Mouse (Mus musculus) MEL (cell line): ENCODE data around the gene Abca5. TPM values are rescaled to one million over a fixed set of nuclear protein-coding genes. Genes with fewer than 3 reads are reported as not detected.

Experiments used
- DNase-seq: peaks from one replicate; pipeline ENCODE4 v3.0.0; 2011; ENCODE audit warnings: low read depth, low spot score
- H3K27ac ChIP-seq: 2 replicates; pipeline ENCODE4 v1.5.1; 2012; ENCODE audit warnings: low read depth, mild to moderate bottlenecking, control low read depth, low read length, moderate library complexity; ENCODE audit not compliant: control insufficient read depth
- H3K27me3 ChIP-seq, 2 experiments: fragments of 150-350 bp in 1 of 2; sonication (generic) in 1 of 2; 2 replicates each; pipeline ENCODE4 v1.6.1; 2012; ENCODE audit warnings: low read length in 2 of 2, mild to moderate bottlenecking in 2 of 2, improper control_type of control experiment in 1 of 2, moderate library complexity in 1 of 2; ENCODE audit not compliant: insufficient read depth in 2 of 2, control insufficient read depth in 1 of 2
- H3K36me3 ChIP-seq, 2 experiments: 2 replicates each; pipeline ENCODE4 v1.6.1; 2012 to 2014; ENCODE audit warnings: low read length in 2 of 2, improper control_type of control experiment in 1 of 2, inconsistent platforms in 1 of 2, mild to moderate bottlenecking in 1 of 2; ENCODE audit not compliant: insufficient read depth in 2 of 2, control insufficient read depth in 1 of 2
- H3K4me1 ChIP-seq, 2 experiments: fragments of 150-350 bp in 1 of 2; sonication (generic) in 1 of 2; 2 replicates each; pipeline ENCODE4 v1.6.1; 2012; ENCODE audit warnings: low read length in 2 of 2, improper control_type of control experiment in 1 of 2, mild to moderate bottlenecking in 1 of 2; ENCODE audit not compliant: insufficient read depth in 2 of 2, control insufficient read depth in 1 of 2
- H3K4me3 ChIP-seq, 2 experiments: fragments of 150-350 bp in 1 of 2; sonication (generic) in 1 of 2; 2 replicates each; pipeline ENCODE4 v1.5.1; 2012; ENCODE audit warnings: low read depth in 2 of 2, low read length in 2 of 2, mild to moderate bottlenecking in 2 of 2, moderate library complexity in 2 of 2, control low read depth in 1 of 2, improper control_type of control experiment in 1 of 2; ENCODE audit not compliant: control insufficient read depth in 1 of 2, insufficient read depth in 1 of 2
- H3K79me2 ChIP-seq: 2 replicates; pipeline ENCODE4 v1.6.1; 2012; ENCODE audit warnings: mild to moderate bottlenecking, low read length, moderate library complexity; ENCODE audit not compliant: control insufficient read depth, poor library complexity, insufficient read depth
- H3K9ac ChIP-seq: 2 replicates; pipeline ENCODE4 v1.6.1; 2012; ENCODE audit warnings: low read depth, mild to moderate bottlenecking, control low read depth, low read length, moderate library complexity; ENCODE audit not compliant: control insufficient read depth, poor library complexity, severe bottlenecking
- H3K9me3 ChIP-seq: fragments of 150-350 bp; sonication (generic); replicated peaks from 2 replicates; pipeline ENCODE4 v1.6.1; 2012; ENCODE audit warnings: mild to moderate bottlenecking, low read length, improper control_type of control experiment, moderate library complexity; ENCODE audit not compliant: insufficient read depth
- CHD2 ChIP-seq: IDR thresholded peaks from 2 replicates; pipeline ENCODE4 v1.6.1; 2011; ENCODE audit warnings: low read length, improper control_type of control experiment
- CTCF ChIP-seq, 3 experiments: IDR thresholded peaks in 2 of 3; conservative IDR thresholded peaks in 1 of 3; 2 replicates each; pipeline ENCODE4 v1.5.1; 2011 to 2012; ENCODE audit warnings: low read length in 3 of 3, low read depth in 2 of 3, mild to moderate bottlenecking in 2 of 3, improper control_type of control experiment in 1 of 3, inconsistent platforms in 1 of 3, mixed read lengths in 1 of 3, moderate library complexity in 1 of 3; ENCODE audit not compliant: control insufficient read depth in 1 of 3, insufficient read depth in 1 of 3, poor library complexity in 1 of 3, severe bottlenecking in 1 of 3
- EP300 ChIP-seq, 2 experiments: IDR thresholded peaks; 2 replicates each; pipeline ENCODE4 v1.6.1; 2011; ENCODE audit warnings: improper control_type of control experiment in 2 of 2, low read length in 2 of 2, low read depth in 1 of 2, mild to moderate bottlenecking in 1 of 2
- ETS1 ChIP-seq: IDR thresholded peaks from 2 replicates; pipeline ENCODE4 v1.6.1; 2012; ENCODE audit warnings: low read depth, mild to moderate bottlenecking, inconsistent platforms, low read length, improper control_type of control experiment, moderate library complexity
- GABPA ChIP-seq: IDR thresholded peaks from 2 replicates; pipeline ENCODE4 v1.6.1; 2012; ENCODE audit warnings: low read depth, mild to moderate bottlenecking, inconsistent platforms, low read length, improper control_type of control experiment, moderate library complexity
- HCFC1 ChIP-seq: IDR thresholded peaks from 2 replicates; pipeline ENCODE4 v1.6.1; 2012; ENCODE audit warnings: low read depth, mild to moderate bottlenecking, inconsistent platforms, low read length, improper control_type of control experiment, moderate library complexity
- JUND ChIP-seq: IDR thresholded peaks from 2 replicates; pipeline ENCODE4 v1.6.1; 2011; ENCODE audit warnings: low read depth, mild to moderate bottlenecking, improper control_type of control experiment, low read length
- KAT2A ChIP-seq: conservative IDR thresholded peaks from 2 replicates; pipeline ENCODE4 v1.6.1; 2012; ENCODE audit warnings: low read depth, low read length, improper control_type of control experiment, inconsistent platforms
- MXI1 ChIP-seq: IDR thresholded peaks from 2 replicates; pipeline ENCODE4 v1.6.1; 2011; ENCODE audit warnings: mild to moderate bottlenecking, low read depth, low read length, improper control_type of control experiment
- MYB ChIP-seq: IDR thresholded peaks from 2 replicates; pipeline ENCODE4 v1.6.1; 2011; ENCODE audit warnings: mild to moderate bottlenecking, low read depth, low read length, improper control_type of control experiment
- MYC ChIP-seq: IDR thresholded peaks from 2 replicates; pipeline ENCODE4 v1.6.1; 2011; ENCODE audit warnings: low read depth, mild to moderate bottlenecking, low read length, improper control_type of control experiment, moderate library complexity
- NELFE ChIP-seq: IDR thresholded peaks from 2 replicates; pipeline ENCODE4 v1.6.1; 2011; ENCODE audit warnings: low read depth, low read length, improper control_type of control experiment
- POLR2A ChIP-seq, 2 experiments: IDR thresholded peaks; 2 replicates each; pipeline ENCODE4 v1.6.1; 2011 to 2012; ENCODE audit warnings: low read length in 2 of 2, mild to moderate bottlenecking in 2 of 2, control low read depth in 1 of 2, improper control_type of control experiment in 1 of 2, low read depth in 1 of 2, moderate library complexity in 1 of 2; ENCODE audit not compliant: control insufficient read depth in 1 of 2, insufficient read depth in 1 of 2, poor library complexity in 1 of 2
- POLR2AphosphoS5 ChIP-seq: IDR thresholded peaks from 2 replicates; pipeline ENCODE4 v1.6.1; 2012; ENCODE audit warnings: low read depth, borderline replicate concordance, mild to moderate bottlenecking, inconsistent platforms, low read length, moderate library complexity, mixed read lengths
- RAD21 ChIP-seq: IDR thresholded peaks from 2 replicates; pipeline ENCODE4 v1.6.1; 2011; ENCODE audit warnings: mild to moderate bottlenecking, low read depth, low read length, improper control_type of control experiment
- RCOR1 ChIP-seq: IDR thresholded peaks from 2 replicates; pipeline ENCODE4 v1.6.1; 2012; ENCODE audit warnings: low read depth, mild to moderate bottlenecking, inconsistent platforms, low read length, improper control_type of control experiment
- SIN3A ChIP-seq: IDR thresholded peaks from 2 replicates; pipeline ENCODE4 v1.6.1; 2012; ENCODE audit warnings: low read length, improper control_type of control experiment, inconsistent platforms
- TBP ChIP-seq: IDR thresholded peaks from 2 replicates; pipeline ENCODE4 v1.8.0; 2011; ENCODE audit warnings: low read depth, low read length, improper control_type of control experiment
- USF2 ChIP-seq, 2 experiments: IDR thresholded peaks; 2 replicates each; pipeline ENCODE4 v1.6.1; 2011 to 2012; ENCODE audit warnings: improper control_type of control experiment in 2 of 2, low read length in 2 of 2, borderline replicate concordance in 1 of 2, inconsistent platforms in 1 of 2, low read depth in 1 of 2, mild to moderate bottlenecking in 1 of 2; ENCODE audit not compliant: insufficient read depth in 1 of 2
- ZMIZ1 ChIP-seq: IDR thresholded peaks from 2 replicates; pipeline ENCODE4 v1.6.1; 2012; ENCODE audit warnings: low read depth, mild to moderate bottlenecking, inconsistent platforms, low read length, improper control_type of control experiment, moderate library complexity
- polyA plus RNA-seq, 2 experiments: library from polyadenylated mRNA; stranded (reverse) in 1 of 2; unstranded in 1 of 2; fragments of >175 nt in 1 of 2; fragments of >200 nt in 1 of 2; gene quantifications; 2 replicates each; pipeline versions ENCODE4 v1.2.1 to v1.2.4; 2012; ENCODE audit warnings: low replicate concordance in 2 of 2, low read depth in 1 of 2; ENCODE audit not compliant: insufficient read length in 2 of 2, insufficient read depth in 1 of 2, missing spikeins in 1 of 2
- total RNA-seq: library from RNA; depleted of rRNA; stranded (reverse); fragments of 300-350 nt; gene quantifications from 2 replicates; pipeline ENCODE4 v1.2.3, GENCODE M21; 2012

Gene Abca5
- total and polyA plus RNA-seq, 3 experiments: 0.35 to 0.78 TPM; not detected in 1

DNA sequence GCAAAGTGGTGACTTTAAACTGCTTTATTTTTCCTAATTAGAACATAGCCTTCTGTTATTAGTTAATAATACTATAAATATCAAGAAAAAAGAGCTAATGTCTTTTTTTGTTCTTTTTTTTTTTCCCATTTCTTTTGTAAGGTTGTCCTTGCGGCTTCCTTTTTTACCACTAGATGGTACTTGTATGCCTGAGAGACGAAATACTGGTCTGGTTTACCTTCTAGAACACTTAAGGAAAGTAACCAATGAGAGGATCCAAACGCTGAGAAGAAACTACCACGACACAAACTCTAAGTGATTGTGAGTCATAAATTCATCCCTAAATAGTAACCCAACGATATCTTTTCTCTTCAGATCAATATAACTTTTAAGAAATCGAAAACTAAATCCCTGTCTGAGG lies 10.3 kb upstream of the Abca5 start:
- Histone ChIP-seq H3K36me3 (no peaks in the 10 kb centered on the region), H3K27ac (no peak overlapping the region), H3K4me1 (no peaks in the 10 kb centered on the region), H3K27me3 (peaks cover 0 to 3% of the 10 kb centered on the region in 2 experiments; a peak in 2 of 4 replicates), H3K4me3 (no peak overlapping the region), H3K9ac (no peak overlapping the region), H3K9me3 (no peaks in the 10 kb centered on the region), H3K79me2 (no peaks in the 10 kb centered on the region)
- no peak for TF ChIP-seq JUND
- peak; percentile 30 for TF ChIP-seq RAD21
- no peak for DNase-seq

DNA sequence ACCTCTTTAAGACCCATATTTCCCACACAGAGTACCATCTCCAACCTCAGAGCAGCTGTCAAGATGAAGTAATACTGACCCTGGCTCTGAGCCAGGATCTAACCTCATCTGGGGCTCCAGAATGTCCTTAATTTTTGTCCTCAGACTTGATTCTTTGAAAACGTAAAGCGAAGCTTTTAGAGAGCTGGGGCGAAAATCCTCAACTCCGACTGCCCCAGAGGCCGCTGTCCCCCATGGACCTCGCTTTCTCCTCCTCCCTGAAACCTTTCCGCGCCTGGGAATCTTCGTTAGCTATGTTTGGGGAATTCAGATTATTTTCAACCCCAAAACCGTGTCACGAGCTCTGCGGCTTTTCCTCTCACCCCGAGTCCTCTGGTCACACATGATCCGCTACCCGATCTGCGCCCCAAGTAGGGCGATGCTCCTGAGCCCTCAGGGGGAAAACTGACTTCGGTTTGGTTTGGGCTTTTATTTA lies 665 bp downstream of the Abca5 start:
- Histone ChIP-seq H3K27me3 (peaks cover 0 to 6% of the 10 kb centered on the region in 2 experiments; a peak in 2 of 4 replicates), H3K79me2 (no peaks in the 10 kb centered on the region), H3K36me3 (peaks cover 0 to 4% of the 10 kb centered on the region in 2 experiments; a peak in 1 of 4 replicates), H3K27ac (no peak overlapping the region), H3K4me3 (peak overlapping the region; percentile 80 to 97), H3K4me1 (no peaks in the 10 kb centered on the region; a peak in 1 of 4 replicates), H3K9ac (peak overlapping the region; percentile 60), H3K9me3 (no peaks in the 10 kb centered on the region)
- no peak for TF ChIP-seq RAD21
- TF ChIP-seq USF2 (IDR thresholded peaks at IDR 0.05; ENCODE audit: borderline replicate concordance in 1 of 2, insufficient read depth in 1 of 2, low read depth in 1 of 2, low read length in 2 of 2): no peak
- no peak for TF ChIP-seq EP300 (IDR thresholded peaks at IDR 0.05; ENCODE audit: low read depth in 1 of 2, low read length in 2 of 2)
- no peak for TF ChIP-seq POLR2A (IDR thresholded peaks at IDR 0.05; ENCODE audit: control insufficient read depth in 1 of 2, insufficient read depth in 1 of 2, low read depth in 1 of 2, low read length in 2 of 2, poor library complexity in 1 of 2)
- TF ChIP-seq NELFE: no peak
- no peak for TF ChIP-seq CTCF (IDR thresholded peaks at IDR 0.05 in 2 of 3, conservative IDR thresholded peaks at IDR 0.05 in 1 of 3; ENCODE audit: control insufficient read depth in 1 of 3, insufficient read depth in 1 of 3, low read depth in 2 of 3, low read length in 3 of 3, poor library complexity in 1 of 3, severe bottlenecking in 1 of 3)
- no peak for TF ChIP-seq MYB
- no peak for TF ChIP-seq RCOR1
- no peak for TF ChIP-seq CHD2
- no peak for TF ChIP-seq POLR2AphosphoS5
- TF ChIP-seq MYC: no peak
- no peak for TF ChIP-seq HCFC1
- TF ChIP-seq MXI1: no peak
- no peak for TF ChIP-seq TBP
- TF ChIP-seq SIN3A: no peak
- no peak for TF ChIP-seq ZMIZ1
- TF ChIP-seq GABPA: no peak
- TF ChIP-seq ETS1: no peak
- no peak for TF ChIP-seq KAT2A
- peak; percentile 71 for DNase-seq
